ENCODE assay signal across 9 mouse cellular contexts in the genomic region with DNA sequence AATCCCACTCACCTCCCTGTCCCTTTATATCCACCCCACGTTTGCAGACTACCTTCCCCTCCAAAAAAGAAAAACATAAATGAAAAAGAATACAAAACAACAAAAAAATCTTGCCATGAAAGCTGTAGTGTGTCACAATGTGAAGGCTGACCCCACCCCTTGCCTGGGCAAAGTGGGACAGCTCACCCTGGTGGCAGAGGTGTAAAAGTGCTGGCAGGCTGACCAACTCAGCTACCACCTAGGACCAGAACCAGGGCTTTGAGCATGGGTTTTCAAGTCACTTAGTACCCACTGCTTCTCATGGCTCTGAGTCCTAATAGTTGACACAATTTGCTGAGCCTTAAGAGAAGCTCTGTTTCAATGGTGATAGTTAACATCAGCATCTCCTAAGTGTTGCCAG.
DNase-seq lines count a peak whose midpoint lies in the region; TF ChIP-seq lines count a peak whose summit lies in the region.
"Had no signal": no experiment of that assay in that cellular context is flagged by ENCODE, and none has a peak within 500 bp of the region (broad histone marks: within the 10 kb centered on the region; RNA-seq: fewer than 3 reads in every experiment).

No protein-coding gene starts in this region.

- no peak for DNase-seq in cerebellum, adult 2 months
- DNase-seq in cerebellum, adult 9-10 months, result no peak
- DNase-seq in layer of hippocampus, adult 2 months (ENCODE audit: low spot score in 2 of 2), result no peak
- DNase-seq in layer of hippocampus, adult 9-11 months, result no peak
- DNase-seq in NIH3T3 (ENCODE audit: low read depth) (peak; percentile 45), adipocyte (ENCODE audit: low spot score) (no peak)
- DNase-seq in kidney, postnatal 36 days, result peak; percentile 0 to 50
- DNase-seq in layer of hippocampus, adult 8-10 months (ENCODE audit: low spot score in 2 of 2), result no peak

- TF ChIP-seq POLR2A in cerebellum, adult 2 months (IDR thresholded peaks at IDR 0.05; ENCODE audit: borderline replicate concordance, insufficient read depth, low read length), result no peak

- peak; percentile 28; the same call in 1 of the 2 replicates for TF ChIP-seq CTCF in cerebellum, adult 2 months (IDR thresholded peaks at IDR 0.05; ENCODE audit: borderline replicate concordance, insufficient read depth, low read depth, low read length)
- peak; percentile 64 for TF ChIP-seq CTCF in layer of hippocampus, adult 2 months (conservative IDR thresholded peaks at IDR 0.05)

- H3K4me1 ChIP-seq in cerebellum, adult 2 months (ENCODE audit: control insufficient read depth, insufficient read depth, low read length), result no peaks in the 10 kb centered on the region
- H3K4me1 ChIP-seq: neural tube, embryonic 12.5 days had no signal

- 67% methylated on average over 1 of the region's 1 CpGs for WGBS in cerebellum, adult 2 months

- no peak overlapping the region for H3K4me3 ChIP-seq in cerebellum, adult 2 months (replicated peaks; ENCODE audit: insufficient read depth, low read depth, low read length)
- H3K4me3 ChIP-seq in layer of hippocampus, adult 2 months, result no peak overlapping the region
- H3K4me3 ChIP-seq: neural tube, embryonic 12.5 days had no signal

- no peaks in the 10 kb centered on the region for H3K27me3 ChIP-seq in cerebellum, adult 2 months (ENCODE audit: control insufficient read depth, insufficient read depth, low read length)
- H3K27me3 ChIP-seq: neural tube, embryonic 12.5 days had no signal

- no peak overlapping the region for H3K27ac ChIP-seq in cerebellum, adult 2 months (ENCODE audit: insufficient read depth, low read length)
- no peak overlapping the region for H3K27ac ChIP-seq in layer of hippocampus, adult 2 months
- H3K27ac ChIP-seq: neural tube, embryonic 12.5 days had no signal

Comparison
In these comparisons a context has a peak if more than half of its experiments do, and no peak if none do; other contexts are left out.
1. DNase-seq: peak in NIH3T3 (single experiment) and kidney, postnatal 36 days (2 of 2); none in cerebellum, adult 2 months (0 of 2), cerebellum, adult 9-10 months (single experiment), layer of hippocampus, adult 2 months (0 of 2), layer of hippocampus, adult 9-11 months (single experiment), adipocyte (single experiment) and layer of hippocampus, adult 8-10 months (0 of 2).